Mouse (Mus musculus) liver, embryonic 14.5 days (tissue): ENCODE results near the gene Ntmt1. TPM values are rescaled to one million over a fixed set of nuclear protein-coding genes. Genes with fewer than 3 reads are reported as not detected.

Source experiments
- ATAC-seq: fragments of 200-750 bp; cut with Nextera tagmentation; 2 replicates; pipeline ENCODE4 v1.8.0; 2017; ENCODE audit warnings: moderate number of reproducible peaks, mild to moderate bottlenecking, moderate library complexity; ENCODE audit not compliant: insufficient read depth
- DNase-seq, 3 experiments: peaks; one replicate each; pipeline ENCODE4 v3.0.0-alpha.2; 2012 to 2013; ENCODE audit warnings: low read depth in 3 of 3, low spot score in 3 of 3
- H3K27ac ChIP-seq: fragments of 300-500 bp; sonication (generic); 2 replicates; pipeline ENCODE4 v1.5.1; 2014; ENCODE audit warnings: moderate library complexity, mild to moderate bottlenecking, control low read depth, inconsistent platforms
- H3K27me3 ChIP-seq: fragments of 300-500 bp; sonication (generic); 2 replicates; pipeline ENCODE4 v1.6.1; 2014; ENCODE audit warnings: mild to moderate bottlenecking, low read length, moderate library complexity; ENCODE audit not compliant: control insufficient read depth, insufficient read depth
- H3K36me3 ChIP-seq: fragments of 300-500 bp; sonication (generic); replicated peaks from 2 replicates; pipeline ENCODE4 v1.6.1; 2014; ENCODE audit warnings: low read depth; ENCODE audit not compliant: control insufficient read depth, insufficient read depth
- H3K4me1 ChIP-seq, 2 experiments: fragments of 200-500 bp in 1 of 2; fragments of 300-500 bp in 1 of 2; sonication (generic) in 1 of 2; replicated peaks; 2 replicates each; pipeline ENCODE4 v1.6.1; 2012 to 2014; ENCODE audit warnings: antibody characterized with exemption in 1 of 2, inconsistent platforms in 1 of 2, low read length in 1 of 2; ENCODE audit not compliant: control insufficient read depth in 2 of 2, insufficient read depth in 2 of 2
- H3K4me2 ChIP-seq: fragments of 300-500 bp; sonication (generic); 2 replicates; pipeline ENCODE4 v1.6.1; 2014; ENCODE audit warnings: low read depth, mild to moderate bottlenecking, control low read depth, moderate library complexity
- H3K4me3 ChIP-seq, 2 experiments: fragments of 200-500 bp in 1 of 2; fragments of 300-500 bp in 1 of 2; sonication (generic) in 1 of 2; 2 replicates each; pipeline ENCODE4 v1.5.1; 2012 to 2014; ENCODE audit warnings: low read depth in 2 of 2, low read length in 2 of 2, mild to moderate bottlenecking in 2 of 2, control low read depth in 1 of 2, inconsistent platforms in 1 of 2, moderate library complexity in 1 of 2; ENCODE audit not compliant: insufficient read depth in 1 of 2
- H3K9ac ChIP-seq: fragments of 300-500 bp; sonication (generic); replicated peaks from 2 replicates; pipeline ENCODE4 v1.6.1; 2014; ENCODE audit warnings: mild to moderate bottlenecking, control low read depth, moderate library complexity
- H3K9me3 ChIP-seq: fragments of 300-500 bp; sonication (generic); 2 replicates; pipeline ENCODE4 v1.6.1; 2016; ENCODE audit warnings: low read length, mixed read lengths; ENCODE audit not compliant: control insufficient read depth
- CTCF ChIP-seq: IDR thresholded peaks from 2 replicates; pipeline ENCODE4 v1.5.1; 2016; ENCODE audit warnings: antibody characterized with exemption, low read depth, control low read depth
- EP300 ChIP-seq: IDR thresholded peaks from 2 replicates; pipeline ENCODE4 v1.6.1; 2016; ENCODE audit warnings: antibody characterized with exemption, low read depth
- WGBS: fragments of 180-500 bp; shearing (Covaris S2); extraction: QIAGEN DNeasy Blood & Tissue Kit; methylation state at CpG from one replicate; pipeline ENCODE4 v1.1.7; 2014; ENCODE audit not compliant: insufficient replicate concordance; 5-methylcytosine and 5-hydroxymethylcytosine counted together
- polyA plus RNA-seq, 2 experiments: library from polyadenylated mRNA; depleted of rRNA in 1 of 2; stranded (reverse) in 1 of 2; unstranded in 1 of 2; fragments of >200 nt; fragmentation: Nextera tagmentation in 1 of 2; extraction: Ambion mirVana in 1 of 2; gene quantifications; 2 replicates each; pipeline versions ENCODE4 v1.2.1 to v1.2.3; 2012 to 2014

Gene Ntmt1
- polyA plus RNA-seq, 2 experiments = 14.5 to 23.3 TPM

DNA sequence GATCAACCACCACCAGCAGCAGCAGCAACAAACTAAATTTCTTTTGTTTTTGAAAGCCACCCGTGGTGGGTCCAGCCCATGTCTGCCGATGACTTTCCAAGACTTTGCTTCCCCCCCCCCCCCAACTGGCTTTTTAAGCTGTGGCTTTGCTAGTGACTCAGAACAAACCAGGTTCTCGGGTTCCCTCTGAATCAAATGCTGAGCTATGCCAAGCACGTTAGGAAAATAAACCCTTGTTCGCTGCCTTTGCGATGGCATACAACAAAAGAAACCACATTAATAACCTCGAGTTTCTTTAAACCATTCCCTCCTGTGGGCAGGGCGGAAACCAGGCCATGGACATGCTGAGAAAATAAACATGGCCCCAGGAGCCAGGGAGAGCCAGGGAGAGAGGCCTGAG lies 40.6 kb downstream of the Ntmt1 start:
- Histone ChIP-seq H3K27ac (no peak overlapping the region), H3K4me3 (no peak overlapping the region), H3K27me3 (peaks cover 30% of the 10 kb centered on the region), H3K9me3 (no peaks in the 10 kb centered on the region), H3K4me1 (no peaks in the 10 kb centered on the region; a peak in 1 of 4 replicates), H3K9ac (no peak overlapping the region), H3K36me3 (no peaks in the 10 kb centered on the region), H3K4me2 (no peak overlapping the region)
- ATAC-seq (no peak), DNase-seq (no peak)
- whole genome bisulfite sequencing = 54% methylated on average over 8 of the region's 8 CpGs
- TF ChIP-seq EP300 (no peak), CTCF (no peak)

DNA sequence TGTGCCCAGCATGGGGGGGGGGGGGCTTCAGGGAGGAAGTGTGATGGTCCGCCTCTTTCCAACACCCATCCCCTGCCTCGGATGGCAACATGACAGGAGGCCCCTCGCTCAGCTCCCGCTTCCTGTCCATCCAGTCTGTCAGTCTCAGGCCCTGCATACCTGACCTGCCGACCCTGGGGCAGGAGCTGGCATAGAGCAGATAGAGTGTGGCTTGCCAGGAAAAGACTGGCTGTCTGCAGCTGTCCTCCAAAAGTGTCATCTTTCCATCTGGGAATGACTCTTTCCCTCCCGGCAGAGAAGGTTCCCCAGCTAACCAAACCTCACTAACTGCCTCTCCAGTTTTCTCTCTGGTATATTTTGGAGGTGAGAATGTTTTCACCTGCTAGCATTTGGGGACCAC lies 43.0 kb downstream of the Ntmt1 start:
- Histone ChIP-seq H3K36me3 (no peaks in the 10 kb centered on the region), H3K4me2 (no peak overlapping the region), H3K4me1 (no peaks in the 10 kb centered on the region; a peak in 1 of 4 replicates), H3K9me3 (no peaks in the 10 kb centered on the region), H3K27ac (no peak overlapping the region), H3K9ac (no peak overlapping the region), H3K27me3 (peaks cover 11% of the 10 kb centered on the region), H3K4me3 (no peak overlapping the region)
- no peak for ATAC-seq
- TF ChIP-seq CTCF (no peak), EP300 (no peak)
- WGBS = 23% methylated on average over 6 of the region's 6 CpGs
- DNase-seq = no peak

DNA sequence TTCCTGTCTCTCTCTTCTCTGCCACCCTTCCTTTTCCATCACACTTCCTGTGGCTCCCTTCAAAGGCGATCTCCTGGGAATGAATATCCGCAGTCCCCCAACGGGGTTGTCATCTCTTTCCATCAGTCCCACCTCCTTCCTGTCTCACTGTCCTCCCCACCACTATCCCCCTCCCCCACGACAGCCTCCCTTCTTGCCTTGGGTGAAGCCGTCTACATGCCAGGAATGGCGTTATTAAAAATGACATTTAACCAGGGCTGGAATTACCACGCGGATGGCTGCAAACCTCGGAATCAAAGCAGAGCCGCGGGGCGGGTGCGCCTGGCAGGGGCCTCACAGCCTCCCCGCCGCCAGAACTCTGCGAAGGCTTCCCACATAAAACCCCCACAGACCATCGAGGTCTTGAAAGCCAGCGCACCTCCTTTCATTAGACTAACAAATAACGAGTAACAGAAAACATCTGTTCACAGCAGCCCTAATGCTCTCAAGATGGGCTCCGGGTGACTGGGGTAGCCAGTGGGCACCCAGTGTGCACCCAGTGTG lies 45.2 kb downstream of the Ntmt1 start:
- TF ChIP-seq CTCF = no peak

DNA sequence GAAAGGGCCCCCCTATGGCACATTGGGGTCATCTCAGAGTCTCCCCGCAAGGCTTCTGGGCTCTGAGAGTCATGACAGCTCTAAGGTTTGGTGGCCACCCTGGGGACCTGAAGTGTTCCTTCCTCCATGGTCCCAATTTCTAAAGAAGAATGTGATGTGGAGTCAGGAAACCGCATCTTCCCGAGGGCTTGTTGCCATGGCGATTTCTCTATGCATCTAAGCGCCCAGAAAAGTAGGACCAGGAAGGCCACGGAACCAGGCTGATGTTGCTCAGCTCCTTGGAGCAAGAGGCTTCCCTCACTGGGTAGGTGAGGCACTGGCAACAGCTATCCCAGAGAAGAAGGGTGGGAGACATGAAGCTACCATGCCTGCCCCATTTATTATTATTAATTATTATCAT lies 49.5 kb downstream of the Ntmt1 start:
- 56% methylated on average over 6 of the region's 6 CpGs for WGBS

More for the DNA sequence above, 45.2 kb downstream of the Ntmt1 start:
- WGBS = 34% methylated on average over 20 of the region's 20 CpGs
- ATAC-seq = no peak
- no peaks in the 10 kb centered on the region for H3K4me1 ChIP-seq
- H3K36me3 ChIP-seq = no peaks in the 10 kb centered on the region
- no peaks in the 10 kb centered on the region for H3K9me3 ChIP-seq
- H3K4me2 ChIP-seq = no peak overlapping the region
- H3K27ac ChIP-seq = no peak overlapping the region
- no peak overlapping the region for H3K9ac ChIP-seq
- H3K4me3 ChIP-seq = no peak overlapping the region
- DNase-seq = no peak
- no peaks in the 10 kb centered on the region; the same call in 1 of the 2 replicates for H3K27me3 ChIP-seq

DNA sequence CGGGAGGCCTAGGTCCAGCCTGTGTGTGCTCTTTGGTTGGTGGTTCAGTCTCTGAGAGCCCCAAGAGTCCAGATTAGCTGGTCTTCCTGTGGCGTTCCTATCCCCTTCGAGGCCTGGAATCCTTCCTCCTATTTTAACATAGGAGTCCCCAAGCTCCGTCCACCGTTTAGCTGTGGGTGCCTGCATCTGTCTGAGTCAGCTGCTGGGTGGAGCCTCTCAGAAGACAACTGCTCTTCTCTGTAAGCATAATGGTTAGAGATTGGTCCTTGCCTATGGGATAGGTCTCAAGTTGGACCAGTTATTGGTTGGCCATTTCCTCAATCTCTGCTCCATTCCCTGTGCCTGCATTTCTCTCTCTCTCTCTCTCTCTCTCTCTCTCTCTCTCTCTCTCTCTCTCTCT lies 52.2 kb downstream of the Ntmt1 start:
- Histone ChIP-seq H3K27me3 (peaks cover 11% of the 10 kb centered on the region), H3K4me1 (no peaks in the 10 kb centered on the region), H3K4me3 (no peak overlapping the region), H3K9me3 (no peaks in the 10 kb centered on the region), H3K9ac (no peak overlapping the region), H3K4me2 (no peak overlapping the region), H3K27ac (no peak overlapping the region), H3K36me3 (no peaks in the 10 kb centered on the region)
- no peak for TF ChIP-seq EP300
- TF ChIP-seq CTCF = no peak
- ATAC-seq (no peak), DNase-seq (no peak)
- 51% methylated on average over 5 of the region's 5 CpGs for WGBS

More for the DNA sequence above, 49.5 kb downstream of the Ntmt1 start:
- Histone ChIP-seq H3K27me3 (no peaks in the 10 kb centered on the region; the same call in 1 of the 2 replicates), H3K4me2 (no peak overlapping the region), H3K9me3 (no peaks in the 10 kb centered on the region), H3K9ac (no peak overlapping the region), H3K4me3 (no peak overlapping the region), H3K36me3 (no peaks in the 10 kb centered on the region), H3K4me1 (no peaks in the 10 kb centered on the region), H3K27ac (no peak overlapping the region)
- ATAC-seq (no peak), DNase-seq (no peak)
- TF ChIP-seq EP300 (no peak), CTCF (no peak)
